Mouse (Mus musculus) bone marrow macrophage, adult 2 months (primary cell): Measurements from ENCODE around the gene Sumf1.

Experiments used
- CTCF ChIP-seq: IDR thresholded peaks from 2 replicates; pipeline ENCODE4 v1.5.1; 2012; ENCODE audit warnings: low read depth, mild to moderate bottlenecking, low read length, moderate library complexity
- POLR2A ChIP-seq: IDR thresholded peaks from 2 replicates; pipeline ENCODE4 v1.6.1; 2012; ENCODE audit warnings: mild to moderate bottlenecking, low read depth, low read length, borderline replicate concordance

GRCm38 (mm10) chr6:108213481-108214293 is 28.3 kb upstream of the Sumf1 start:
- TF ChIP-seq CTCF: no peak
- TF ChIP-seq POLR2A: no peak
